Mouse (Mus musculus): ENCODE results near the gene Ankrd34c. TPM values are rescaled to one million over a fixed set of nuclear protein-coding genes. Genes with fewer than 3 reads are reported as not detected.
A peak's percentile ranks its signal among the peaks of the same experiment; 100 is the strongest.

The Ankrd34c gene
- polyA plus RNA-seq, 1 experiment: not detected

GRCm38 (mm10) chr9:89758569-89758968 lies 20.3 kb upstream of the Ankrd34c start:
- no peak for TF ChIP-seq CTCF (IDR thresholded peaks at IDR 0.05; ENCODE audit: low read depth, low read length)
- no peak for TF ChIP-seq POLR2A (IDR thresholded peaks at IDR 0.05; ENCODE audit: insufficient read depth, low read length)
- no peaks in the 10 kb centered on the region for H3K9me3 ChIP-seq (replicated peaks; ENCODE audit: control insufficient read depth, insufficient read depth, low read length, poor library complexity, severe bottlenecking)
- H3K4me3 ChIP-seq (ENCODE audit: low read depth, low read length): no peak overlapping the region
- H3K27ac ChIP-seq (ENCODE audit: insufficient read depth, low read length): no peak overlapping the region
- no peaks in the 10 kb centered on the region for H3K27me3 ChIP-seq (ENCODE audit: control insufficient read depth, insufficient read depth, low read length, poor library complexity, severe bottlenecking)
- H3K36me3 ChIP-seq (ENCODE audit: control insufficient read depth, insufficient read depth, low read length, poor library complexity, severe bottlenecking): no peaks in the 10 kb centered on the region
- no peaks in the 10 kb centered on the region for H3K4me1 ChIP-seq (ENCODE audit: control insufficient read depth, insufficient read depth, low read length)
- no peak overlapping the region for H3K9ac ChIP-seq (ENCODE audit: low read depth, poor library complexity, severe bottlenecking)

DNA sequence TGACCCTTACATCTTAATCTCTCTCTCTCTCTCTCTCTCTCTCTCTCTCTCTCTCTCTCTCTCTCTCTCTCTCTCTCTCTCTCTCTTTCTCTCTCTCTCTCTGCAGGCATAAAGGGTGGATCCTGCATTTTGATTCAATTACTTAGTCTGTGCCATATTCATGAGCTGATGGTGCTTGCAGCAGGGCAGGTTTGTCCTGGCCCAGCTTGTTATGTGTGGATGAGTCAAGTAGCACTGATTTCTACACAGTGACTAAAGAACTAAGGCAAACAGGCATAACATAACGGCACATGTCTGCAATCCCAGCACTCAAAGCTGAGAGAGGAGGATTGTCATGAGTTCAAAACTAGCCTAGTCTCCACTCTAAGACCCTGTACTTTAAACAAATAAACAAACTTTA lies 19.9 kb upstream of the Ankrd34c start:
- Histone ChIP-seq H3K4me1 (ENCODE audit: control insufficient read depth, insufficient read depth, low read length) (no peaks in the 10 kb centered on the region), H3K36me3 (ENCODE audit: control insufficient read depth, insufficient read depth, low read length, poor library complexity, severe bottlenecking) (no peaks in the 10 kb centered on the region), H3K27ac (ENCODE audit: insufficient read depth, low read length) (no peak overlapping the region), H3K27me3 (ENCODE audit: control insufficient read depth, insufficient read depth, low read length, poor library complexity, severe bottlenecking) (no peaks in the 10 kb centered on the region), H3K9ac (ENCODE audit: low read depth, poor library complexity, severe bottlenecking) (no peak overlapping the region), H3K4me3 (ENCODE audit: low read depth, low read length) (no peak overlapping the region), H3K9me3 (replicated peaks; ENCODE audit: control insufficient read depth, insufficient read depth, low read length, poor library complexity, severe bottlenecking) (no peaks in the 10 kb centered on the region)
- TF ChIP-seq POLR2A (IDR thresholded peaks at IDR 0.05; ENCODE audit: insufficient read depth, low read length): no peak
- TF ChIP-seq CTCF (IDR thresholded peaks at IDR 0.05; ENCODE audit: low read depth, low read length): no peak
- TF ChIP-seq EP300 (IDR thresholded peaks at IDR 0.05; ENCODE audit: insufficient read depth, low read depth, low read length): no peak

GRCm38 (mm10) chr9:89757571-89757970 lies 19.3 kb upstream of the Ankrd34c start:
- Histone ChIP-seq H3K27ac (ENCODE audit: insufficient read depth, low read length) (no peak overlapping the region), H3K4me3 (ENCODE audit: low read depth, low read length) (no peak overlapping the region), H3K27me3 (ENCODE audit: control insufficient read depth, insufficient read depth, low read length, poor library complexity, severe bottlenecking) (no peaks in the 10 kb centered on the region), H3K36me3 (ENCODE audit: control insufficient read depth, insufficient read depth, low read length, poor library complexity, severe bottlenecking) (no peaks in the 10 kb centered on the region), H3K4me1 (ENCODE audit: control insufficient read depth, insufficient read depth, low read length) (no peaks in the 10 kb centered on the region), H3K9me3 (replicated peaks; ENCODE audit: control insufficient read depth, insufficient read depth, low read length, poor library complexity, severe bottlenecking) (no peaks in the 10 kb centered on the region), H3K9ac (ENCODE audit: low read depth, poor library complexity, severe bottlenecking) (no peak overlapping the region)
- TF ChIP-seq EP300 (IDR thresholded peaks at IDR 0.05; ENCODE audit: insufficient read depth, low read depth, low read length) (no peak), POLR2A (IDR thresholded peaks at IDR 0.05; ENCODE audit: insufficient read depth, low read length) (no peak), CTCF (IDR thresholded peaks at IDR 0.05; ENCODE audit: low read depth, low read length) (no peak)

DNA sequence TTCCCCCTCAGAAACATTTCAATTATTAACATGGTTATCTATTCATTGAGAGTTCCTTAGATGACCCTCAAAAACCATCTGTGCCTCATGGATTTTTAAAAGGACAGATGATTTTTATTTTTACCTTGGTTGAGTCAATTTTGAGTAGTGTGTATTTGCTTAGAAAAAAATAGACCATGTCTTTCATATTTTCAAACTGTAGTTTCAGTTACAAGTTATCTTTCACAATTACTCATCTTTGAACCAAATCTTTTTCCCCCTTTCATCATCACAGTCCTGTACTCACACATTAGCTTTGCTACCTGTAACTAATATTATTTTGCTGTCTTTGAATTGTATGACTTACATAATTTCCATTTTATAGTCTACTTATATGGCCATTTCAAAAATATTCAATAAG lies 1.8 kb upstream of the Ankrd34c start:
- Histone ChIP-seq H3K36me3 (ENCODE audit: control insufficient read depth, insufficient read depth, low read length, poor library complexity, severe bottlenecking) (no peaks in the 10 kb centered on the region), H3K27ac (ENCODE audit: insufficient read depth, low read length) (no peak overlapping the region), H3K9me3 (replicated peaks; ENCODE audit: control insufficient read depth, insufficient read depth, low read length, poor library complexity, severe bottlenecking) (no peaks in the 10 kb centered on the region), H3K9ac (ENCODE audit: low read depth, poor library complexity, severe bottlenecking) (no peak overlapping the region), H3K27me3 (ENCODE audit: control insufficient read depth, insufficient read depth, low read length, poor library complexity, severe bottlenecking) (no peaks in the 10 kb centered on the region), H3K4me1 (ENCODE audit: control insufficient read depth, insufficient read depth, low read length) (no peaks in the 10 kb centered on the region), H3K4me3 (ENCODE audit: low read depth, low read length) (no peak overlapping the region)
- TF ChIP-seq EP300 (IDR thresholded peaks at IDR 0.05; ENCODE audit: insufficient read depth, low read depth, low read length) (no peak), CTCF (IDR thresholded peaks at IDR 0.05; ENCODE audit: low read depth, low read length) (no peak), POLR2A (IDR thresholded peaks at IDR 0.05; ENCODE audit: insufficient read depth, low read length) (no peak)

DNA sequence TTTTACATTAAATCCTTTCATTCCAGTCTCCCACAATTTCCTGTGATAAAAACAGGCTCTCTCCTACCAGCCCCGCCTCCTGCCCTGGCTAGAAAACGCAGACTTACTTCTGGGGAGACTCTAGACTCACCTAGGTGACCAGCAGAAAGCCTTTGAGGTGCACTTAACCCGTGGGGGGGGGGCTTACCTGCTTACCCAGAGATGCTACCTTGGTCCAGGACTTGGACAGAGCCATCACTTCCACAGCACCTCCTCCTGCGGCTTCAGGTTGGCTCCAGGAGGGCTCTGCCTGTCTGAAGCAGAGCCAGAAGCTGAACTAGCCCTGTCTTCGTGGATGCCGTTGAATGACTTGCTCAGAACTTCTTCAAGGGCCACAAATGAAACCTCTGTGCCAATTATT lies 387 bp downstream of the Ankrd34c start:
- no peak overlapping the region for H3K27ac ChIP-seq (ENCODE audit: insufficient read depth, low read length)
- TF ChIP-seq POLR2A (IDR thresholded peaks at IDR 0.05; ENCODE audit: insufficient read depth, low read length) (no peak), EP300 (IDR thresholded peaks at IDR 0.05; ENCODE audit: insufficient read depth, low read depth, low read length) (no peak), CTCF (IDR thresholded peaks at IDR 0.05; ENCODE audit: low read depth, low read length) (no peak)
- no peaks in the 10 kb centered on the region for H3K36me3 ChIP-seq (ENCODE audit: control insufficient read depth, insufficient read depth, low read length, poor library complexity, severe bottlenecking)
- H3K9me3 ChIP-seq (replicated peaks; ENCODE audit: control insufficient read depth, insufficient read depth, low read length, poor library complexity, severe bottlenecking): no peaks in the 10 kb centered on the region
- no peaks in the 10 kb centered on the region for H3K27me3 ChIP-seq (ENCODE audit: control insufficient read depth, insufficient read depth, low read length, poor library complexity, severe bottlenecking)
- H3K4me3 ChIP-seq (ENCODE audit: low read depth, low read length): no peak overlapping the region
- H3K9ac ChIP-seq (ENCODE audit: low read depth, poor library complexity, severe bottlenecking): no peak overlapping the region
- no peaks in the 10 kb centered on the region for H3K4me1 ChIP-seq (ENCODE audit: control insufficient read depth, insufficient read depth, low read length)

- Histone ChIP-seq H3K9ac (ENCODE audit: low read depth, poor library complexity, severe bottlenecking) (no peak overlapping the region), H3K36me3 (ENCODE audit: control insufficient read depth, insufficient read depth, low read length, poor library complexity, severe bottlenecking) (no peaks in the 10 kb centered on the region), H3K27me3 (ENCODE audit: control insufficient read depth, insufficient read depth, low read length, poor library complexity, severe bottlenecking) (no peaks in the 10 kb centered on the region), H3K4me3 (ENCODE audit: low read depth, low read length) (no peak overlapping the region), H3K27ac (ENCODE audit: insufficient read depth, low read length) (no peak overlapping the region), H3K9me3 (replicated peaks; ENCODE audit: control insufficient read depth, insufficient read depth, low read length, poor library complexity, severe bottlenecking) (no peaks in the 10 kb centered on the region), H3K4me1 (ENCODE audit: control insufficient read depth, insufficient read depth, low read length) (no peaks in the 10 kb centered on the region)
- TF ChIP-seq POLR2A (IDR thresholded peaks at IDR 0.05; ENCODE audit: insufficient read depth, low read length) (no peak), EP300 (IDR thresholded peaks at IDR 0.05; ENCODE audit: insufficient read depth, low read depth, low read length) (no peak), CTCF (IDR thresholded peaks at IDR 0.05; ENCODE audit: low read depth, low read length) (peak; percentile 6)
Observed at GRCm38 (mm10) chr9:89736932-89737705, 1.2 kb downstream of the Ankrd34c start.
